Mouse (Mus musculus) E14TG2a.4 (cell line): ENCODE data around the gene Psmd11.

Experiments used
- CTCF ChIP-seq: conservative IDR thresholded peaks from 2 replicates; pipeline ENCODE4 v1.5.1; 2014; ENCODE audit warnings: low read length
- POU5F1 ChIP-seq: IDR thresholded peaks from 2 replicates; pipeline ENCODE4 v1.6.1; 2014; ENCODE audit warnings: low read length, borderline replicate concordance

DNA sequence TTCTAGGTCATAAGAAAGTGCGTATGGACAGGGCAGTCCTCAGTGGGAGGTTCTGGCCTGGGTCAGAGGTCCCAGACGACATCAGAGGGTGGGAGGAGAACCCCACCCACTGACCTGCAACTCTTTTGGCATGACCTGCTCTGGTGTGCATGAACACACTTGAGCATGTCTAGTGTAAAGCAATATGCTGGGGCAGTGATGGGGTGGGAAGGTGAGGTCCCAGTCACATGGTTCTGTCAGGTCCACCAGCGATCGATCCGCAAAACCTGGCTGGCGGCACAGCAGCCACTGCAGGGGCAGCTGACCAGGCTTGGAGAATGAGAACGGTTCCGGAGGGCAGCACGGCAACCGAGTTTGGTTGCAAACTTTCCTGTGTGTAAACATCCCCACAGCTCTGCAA is 53.9 kb downstream of the Psmd11 start:
- TF ChIP-seq CTCF (no peak), POU5F1 (no peak)
